Mouse (Mus musculus): Measurements from ENCODE around the gene Col11a1.

Gene Col11a1

GRCm38 (mm10) chr3:114029971-114030635 is at the start of gene Col11a1:
TSS of gene Col11a1 (plus strand) at chr3:114030540.
- peak; percentile 91 for DNase-seq (ENCODE audit: low read depth, low spot score)

- no peak for DNase-seq (ENCODE audit: low read depth, low spot score)
Measured at GRCm38 (mm10) chr3:113990936-113991335, 39.4 kb upstream of the Col11a1 start.

- DNase-seq (ENCODE audit: low read depth, low spot score) = no peak
Measured at GRCm38 (mm10) chr3:114030886-114031285, 546 bp downstream of the Col11a1 start.

- peak; percentile 18 for DNase-seq (ENCODE audit: low read depth, low spot score)
Measured at GRCm38 (mm10) chr3:114031351-114032213, 1.2 kb downstream of the Col11a1 start.

- peak; percentile 12 for DNase-seq (ENCODE audit: low read depth, low spot score)
Measured at GRCm38 (mm10) chr3:114032333-114032732, 2.0 kb downstream of the Col11a1 start.

- no peak for DNase-seq (ENCODE audit: low read depth, low spot score)
Measured at GRCm38 (mm10) chr3:114052406-114052805, 22.1 kb downstream of the Col11a1 start.

GRCm38 (mm10) chr3:114053501-114053900 is 23.2 kb downstream of the Col11a1 start:
- no peak for DNase-seq (ENCODE audit: low read depth, low spot score)

GRCm38 (mm10) chr3:114065123-114065522 is 34.8 kb downstream of the Col11a1 start:
- no peak for DNase-seq (ENCODE audit: low read depth, low spot score)

- no peak for DNase-seq (ENCODE audit: low read depth, low spot score)
Measured at GRCm38 (mm10) chr3:114065587-114065986, 35.2 kb downstream of the Col11a1 start.

- no peak for DNase-seq (ENCODE audit: low read depth, low spot score)
Measured at GRCm38 (mm10) chr3:114099335-114099734, 69.0 kb downstream of the Col11a1 start.

- peak; percentile 15 for DNase-seq (ENCODE audit: low read depth, low spot score)
Measured at GRCm38 (mm10) chr3:114107099-114107498, 76.8 kb downstream of the Col11a1 start.

GRCm38 (mm10) chr3:114147140-114147539 is 116.8 kb downstream of the Col11a1 start:
- no peak for DNase-seq (ENCODE audit: low read depth, low spot score)

GRCm38 (mm10) chr3:114197964-114198750 is 167.8 kb downstream of the Col11a1 start:
- no peak for DNase-seq (ENCODE audit: low read depth, low spot score)

- no peak for DNase-seq (ENCODE audit: low read depth, low spot score)
Measured at GRCm38 (mm10) chr3:114212255-114212654, 181.9 kb downstream of the Col11a1 start.

GRCm38 (mm10) chr3:114216105-114216504 is 185.8 kb downstream of the Col11a1 start:
- no peak for DNase-seq (ENCODE audit: low read depth, low spot score)

GRCm38 (mm10) chr3:114229501-114229900 is 199.2 kb downstream of the Col11a1 start:
- DNase-seq (ENCODE audit: low read depth, low spot score) = no peak

Measured in R1 (cell line).